ENCODE assay signal across 19 mouse cellular contexts in the genomic region with DNA sequence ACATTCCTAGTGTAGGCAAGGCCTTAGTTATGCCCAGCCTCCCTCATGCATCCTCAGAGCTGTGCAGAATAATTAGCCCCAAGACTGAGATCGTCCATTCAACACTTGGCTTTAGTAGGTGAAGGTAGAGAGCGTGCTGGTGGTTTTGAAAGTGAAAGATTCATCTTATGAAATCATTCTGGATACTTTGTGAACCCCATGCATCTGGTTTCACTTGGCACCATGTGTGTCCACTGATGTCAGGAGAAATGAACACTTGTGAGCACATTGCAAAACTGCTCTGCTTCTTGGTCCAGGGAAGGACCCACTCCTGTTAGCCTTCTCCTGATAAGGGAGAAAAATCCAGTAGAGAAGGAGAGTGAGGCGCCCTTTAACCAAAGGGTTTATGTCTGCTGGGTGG. TPM values are rescaled to one million over a fixed set of nuclear protein-coding genes. Genes with fewer than 3 reads are reported as not detected.
DNase-seq lines count a peak whose midpoint lies in the region; ATAC-seq and TF ChIP-seq lines count a peak whose summit lies in the region.
"Had no signal": no experiment of that assay in that cellular context is flagged by ENCODE, and none has a peak within 500 bp of the region (broad histone marks: within the 10 kb centered on the region; RNA-seq: fewer than 3 reads in every experiment).

No protein-coding gene starts in this region.

- no peaks in the 10 kb centered on the region for H3K36me3 ChIP-seq in lung, postnatal 0 days (ENCODE audit: insufficient read depth, low read length)
- H3K36me3 ChIP-seq: forebrain, embryonic 15.5 days had no signal

- no peak overlapping the region for H3K27ac ChIP-seq in lung, postnatal 0 days (ENCODE audit: low read length)
- H3K27ac ChIP-seq: forebrain, embryonic 15.5 days; heart, embryonic 13.5 days had no signal

- DNase-seq in gastrocnemius, adult 18-20 months (ENCODE audit: low spot score), result peak; percentile 27
- no peak for DNase-seq in gastrocnemius, postnatal 25 days
- peak; percentile 70 for DNase-seq in lung, postnatal 0 days (ENCODE audit: low spot score)
- DNase-seq in lung, postnatal 4 days, result no peak
- DNase-seq in B cell, adult 2 months, result no peak
- DNase-seq in kidney, postnatal 4 days, result no peak
- DNase-seq in retina, postnatal 1 day, result no peak
- DNase-seq: adrenal gland, postnatal 25 days; cerebellum, adult 11-12 months; cerebellum, postnatal 36 days; midbrain, embryonic 14.5 days had no signal

- H3K4me1 ChIP-seq in lung, postnatal 0 days (ENCODE audit: insufficient read depth, low read depth, low read length), result no peaks in the 10 kb centered on the region

- H3K9ac ChIP-seq in lung, postnatal 0 days (replicated peaks; ENCODE audit: low read depth), result no peak overlapping the region
- H3K9ac ChIP-seq: forebrain, embryonic 15.5 days; heart, embryonic 13.5 days had no signal

- no peak for TF ChIP-seq CTCF in lung, postnatal 0 days (IDR thresholded peaks at IDR 0.05)

- H3K4me2 ChIP-seq in lung, postnatal 0 days (replicated peaks; ENCODE audit: low read depth, low read length), result no peak overlapping the region
- H3K4me2 ChIP-seq: forebrain, embryonic 15.5 days; heart, embryonic 13.5 days had no signal

- no peak overlapping the region for H3K4me3 ChIP-seq in lung, postnatal 0 days (ENCODE audit: low read depth, low read length)
- H3K4me3 ChIP-seq: erythroblast, embryonic 14.5 days; forebrain, embryonic 15.5 days; heart, embryonic 13.5 days; megakaryocyte, embryonic 14.5 days had no signal

- WGBS in lung, postnatal 0 days, result 68% methylated on average over 3 of the region's 3 CpGs

- no peaks in the 10 kb centered on the region for H3K27me3 ChIP-seq in lung, postnatal 0 days (replicated peaks; ENCODE audit: insufficient read depth, low read length)
- H3K27me3 ChIP-seq: forebrain, embryonic 15.5 days; heart, embryonic 13.5 days had no signal

- H3K9me3 ChIP-seq in lung, postnatal 0 days (ENCODE audit: low read length), result no peaks in the 10 kb centered on the region
- H3K9me3 ChIP-seq: forebrain, embryonic 15.5 days; heart, embryonic 13.5 days had no signal

- peak; percentile 62 for ATAC-seq in lung, postnatal 0 days
- peak; percentile 78 for ATAC-seq in granulocyte monocyte progenitor cell, adult 5-6 weeks (replicated peaks; ENCODE audit: poor library complexity, severe bottlenecking)
- ATAC-seq: forebrain, embryonic 15.5 days; hindbrain, embryonic 16.5 days; intestine, embryonic 16.5 days had no signal

- peak; percentile 51; the same call in 1 of the 2 replicates for TF ChIP-seq EP300 in lung, postnatal 0 days (IDR thresholded peaks at IDR 0.05)

RNA-seq across cellular contexts. Expression of a gene that starts 45.2 kb away (rescaled TPM):
- 10 to 100 TPM; 30.3 to 31.4 TPM for total RNA-seq in gastrocnemius, adult 18-20 months (2021)
- total RNA-seq in gastrocnemius, postnatal 25 days (2021), result 10 to 100 TPM; 31.7 to 33.6 TPM
- 1.6 and 1.7 TPM in 2 replicates for polyA plus RNA-seq in lung, postnatal 0 days (2015; fragmentation: Nextera tagmentation; extraction: Ambion mirVana)
- not detected in 2 replicates for total RNA-seq in granulocyte monocyte progenitor cell, adult 5-6 weeks (2014; fragmentation: Nextera tagmentation)
- total RNA-seq in granulocyte monocyte progenitor cell, adult 5-6 weeks (2017), result not detected in 2 replicates
- polyA plus RNA-seq: embryonic facial prominence, embryonic 11.5 days; erythroblast, embryonic 14.5 days had no signal

RNA-seq across cellular contexts. Expression of a gene that starts 49.0 kb away (rescaled TPM):
- total RNA-seq in gastrocnemius, adult 18-20 months (2021), result 10 to 100 TPM; 59.5 to 67.8 TPM
- 10 to 100 TPM; 49.9 to 57.5 TPM for total RNA-seq in gastrocnemius, postnatal 25 days (2021)
- polyA plus RNA-seq in lung, postnatal 0 days (2015; fragmentation: Nextera tagmentation; extraction: Ambion mirVana), result 24.5 and 31.6 TPM in 2 replicates
- 84.7 and 119 TPM in 2 replicates for total RNA-seq in granulocyte monocyte progenitor cell, adult 5-6 weeks (2014; fragmentation: Nextera tagmentation)
- 63.4 and 75.4 TPM in 2 replicates for total RNA-seq in granulocyte monocyte progenitor cell, adult 5-6 weeks (2017)

RNA-seq across cellular contexts. Expression of a gene that starts 58.3 kb away (rescaled TPM):
- total RNA-seq in gastrocnemius, adult 18-20 months (2021), result 1 to 10 TPM; 8.6 to 9.4 TPM
- 1 to 10 TPM; 5.3 to 6.8 TPM for total RNA-seq in gastrocnemius, postnatal 25 days (2021)
- polyA plus RNA-seq in lung, postnatal 0 days (2015; fragmentation: Nextera tagmentation; extraction: Ambion mirVana), result 11.1 and 11.5 TPM in 2 replicates
- total RNA-seq in granulocyte monocyte progenitor cell, adult 5-6 weeks (2014; fragmentation: Nextera tagmentation), result 14.9 and 23.6 TPM in 2 replicates
- total RNA-seq in granulocyte monocyte progenitor cell, adult 5-6 weeks (2017), result 10.9 and 11.2 TPM in 2 replicates

Comparison
In these comparisons a context has a peak if more than half of its experiments do, and no peak if none do; other contexts are left out.
1. DNase-seq: peak in gastrocnemius, adult 18-20 months (single experiment) and lung, postnatal 0 days (single experiment); none in gastrocnemius, postnatal 25 days (single experiment), lung, postnatal 4 days (0 of 2), B cell, adult 2 months (0 of 2), kidney, postnatal 4 days (0 of 2) and retina, postnatal 1 day (single experiment).
2. RNA of a gene that starts 45.2 kb away (total RNA-seq): 31.7 to 33.6 TPM in gastrocnemius, postnatal 25 days and 30.3 to 31.4 TPM in gastrocnemius, adult 18-20 months; not detected in granulocyte monocyte progenitor cell, adult 5-6 weeks; every median in the first group is over 10 times any median in the second.